Mouse (Mus musculus) adrenal gland, adult 8-10 months (tissue): Measurements from ENCODE around the gene Arid1b. TPM values are rescaled to one million over a fixed set of nuclear protein-coding genes. Genes with fewer than 3 reads are reported as not detected.
A peak's percentile ranks its signal among the peaks of the same experiment; 100 is the strongest.

Source experiments
- DNase-seq: peaks from one replicate; pipeline ENCODE4 v3.0.0; 2022
- total RNA-seq, 4 experiments: library from RNA; stranded (reverse); gene quantifications; 2 replicates each; pipeline ENCODE4 v1.2.4; 2022

Arid1b gene
- total RNA-seq, 4 experiments from 2014 or later = 66.1 to 89.1 (median 73.7) TPM

DNA sequence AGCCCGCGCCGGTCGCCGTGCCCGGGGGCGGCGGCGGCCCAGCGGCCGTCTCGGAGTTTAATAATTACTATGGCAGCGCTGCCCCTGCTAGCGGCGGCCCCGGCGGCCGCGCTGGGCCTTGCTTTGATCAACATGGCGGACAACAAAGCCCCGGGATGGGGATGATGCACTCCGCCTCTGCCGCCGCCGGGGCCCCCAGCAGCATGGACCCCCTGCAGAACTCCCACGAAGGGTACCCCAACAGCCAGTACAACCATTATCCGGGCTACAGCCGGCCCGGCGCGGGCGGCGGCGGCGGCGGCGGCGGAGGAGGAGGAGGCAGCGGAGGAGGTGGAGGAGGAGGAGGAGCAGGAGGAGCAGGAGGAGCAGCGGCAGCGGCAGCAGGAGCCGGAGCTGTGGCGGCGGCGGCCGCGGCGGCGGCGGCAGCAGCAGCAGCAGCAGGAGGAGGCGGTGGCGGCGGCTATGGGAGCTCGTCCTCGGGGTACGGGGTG is 1.5 kb downstream of the Arid1b start:
- peak; percentile 81 for DNase-seq

DNA sequence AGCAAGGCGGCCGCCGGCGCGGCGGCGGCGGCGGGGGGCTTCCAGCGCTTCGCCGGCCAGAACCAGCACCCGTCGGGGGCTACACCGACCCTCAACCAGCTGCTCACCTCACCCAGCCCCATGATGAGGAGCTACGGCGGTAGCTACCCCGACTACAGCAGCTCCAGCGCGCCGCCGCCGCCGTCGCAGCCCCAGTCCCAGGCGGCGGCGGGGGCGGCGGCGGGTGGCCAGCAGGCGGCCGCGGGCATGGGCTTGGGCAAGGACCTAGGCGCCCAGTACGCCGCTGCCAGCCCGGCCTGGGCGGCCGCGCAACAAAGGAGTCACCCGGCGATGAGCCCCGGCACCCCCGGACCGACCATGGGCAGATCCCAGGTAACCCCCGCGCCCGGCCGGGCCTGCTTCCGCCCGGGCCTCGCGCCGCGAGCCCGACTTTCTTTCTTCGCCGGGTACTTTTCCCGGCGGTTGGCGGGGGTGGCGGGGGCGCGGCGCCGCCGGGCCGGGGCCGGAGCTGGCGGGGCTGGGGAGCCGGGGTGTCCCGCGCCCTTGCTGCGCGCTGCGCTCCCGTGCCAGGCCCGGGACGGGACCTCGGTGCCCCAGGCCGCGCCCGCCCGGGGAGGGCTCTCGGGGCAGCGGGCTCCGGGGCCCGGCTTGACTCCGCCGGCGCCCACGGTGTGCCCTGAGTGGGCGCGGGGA is 2.1 kb downstream of the Arid1b start:
- no peak for DNase-seq

DNA sequence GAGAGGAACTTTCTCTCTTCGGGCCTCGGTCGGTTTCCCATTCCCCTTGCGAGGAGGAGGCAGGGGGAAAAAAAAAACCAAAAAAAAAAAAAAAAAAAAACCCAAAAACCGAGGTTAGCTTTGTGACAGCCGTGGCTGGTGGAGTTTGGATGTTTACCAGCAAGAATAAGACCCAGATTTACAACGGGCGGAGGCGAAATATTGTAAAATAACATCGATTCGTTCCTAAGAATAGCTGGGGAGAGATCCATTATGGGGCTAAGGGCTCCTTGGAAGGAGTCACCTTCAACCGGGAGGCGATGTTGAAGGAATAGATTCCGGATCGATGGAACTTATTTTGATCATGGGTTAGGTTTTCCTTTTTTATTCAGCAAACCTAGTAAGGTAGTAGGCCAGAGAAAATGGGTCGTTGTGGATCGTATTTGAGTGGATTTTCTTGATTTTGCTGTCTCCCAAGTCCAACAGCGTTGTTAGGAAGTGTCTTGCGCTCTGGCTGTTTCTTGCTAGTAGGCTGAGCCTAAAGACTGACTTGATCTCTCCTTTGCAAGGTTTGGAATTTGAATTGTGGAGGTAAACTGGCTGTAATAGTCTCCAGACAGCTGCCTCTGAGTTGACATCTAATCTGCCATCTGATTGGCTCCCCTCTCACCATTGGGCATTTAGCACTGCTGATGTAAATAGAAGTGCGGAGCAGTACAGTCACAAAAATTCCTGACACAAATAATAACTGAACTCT is 2.9 kb downstream of the Arid1b start:
- DNase-seq = no peak

DNA sequence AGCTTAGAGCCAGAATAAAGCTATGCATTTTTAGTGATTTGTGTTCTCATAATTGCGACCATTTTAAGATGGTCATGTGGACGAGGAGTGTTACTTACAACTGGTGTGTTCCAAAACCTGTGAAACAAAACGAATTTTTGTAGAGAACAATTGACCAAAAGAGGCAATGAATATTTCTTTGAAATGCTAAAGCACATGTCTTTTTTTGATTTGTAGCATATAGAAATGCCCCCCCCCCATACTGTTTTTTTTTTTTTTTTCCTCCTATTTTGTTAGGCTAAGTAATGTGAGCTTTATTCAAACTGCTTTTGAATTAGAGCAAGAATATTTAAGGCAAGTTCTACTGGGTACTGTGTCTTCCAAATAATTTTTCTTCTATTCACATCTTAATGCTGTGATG is 3.8 kb downstream of the Arid1b start:
- DNase-seq = no peak

DNA sequence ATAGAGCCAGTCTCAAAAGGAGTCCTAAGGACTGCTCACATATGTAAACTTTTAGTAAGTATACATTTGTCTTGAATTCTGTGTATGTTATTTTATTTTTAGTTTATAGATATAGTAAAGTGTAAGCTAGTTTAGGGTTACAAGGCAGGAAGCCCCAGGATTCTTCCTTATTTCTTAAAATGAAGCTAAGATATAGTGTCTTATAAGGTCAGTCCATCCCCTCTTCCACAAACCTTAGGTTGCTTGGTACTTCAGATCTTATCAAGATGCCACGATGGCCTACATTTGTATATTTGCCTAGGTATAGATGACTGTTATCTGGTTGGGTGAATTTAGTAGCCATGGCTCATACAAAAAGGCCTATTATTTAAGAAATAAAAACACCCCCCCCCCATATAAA is 5.1 kb downstream of the Arid1b start:
- DNase-seq = no peak

DNA sequence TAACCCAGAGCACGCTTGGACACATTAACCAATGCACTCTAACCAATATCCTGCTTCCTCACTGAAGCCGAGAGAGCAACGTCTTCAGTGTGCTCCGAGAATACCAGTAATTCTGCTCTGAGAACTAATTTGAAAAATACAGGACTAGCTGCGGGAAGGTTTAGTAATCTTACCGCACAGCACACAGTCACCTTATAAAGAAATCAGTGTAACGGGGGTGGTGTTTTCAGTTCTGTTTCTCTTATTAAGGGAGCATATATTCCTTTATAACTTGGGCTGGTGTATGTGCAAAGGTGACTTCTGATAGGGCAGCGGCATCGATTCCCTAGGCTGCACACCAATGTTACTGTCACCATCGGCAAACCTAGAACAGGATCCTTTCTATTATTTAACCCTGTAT is 5.9 kb downstream of the Arid1b start:
- DNase-seq = no peak

DNA sequence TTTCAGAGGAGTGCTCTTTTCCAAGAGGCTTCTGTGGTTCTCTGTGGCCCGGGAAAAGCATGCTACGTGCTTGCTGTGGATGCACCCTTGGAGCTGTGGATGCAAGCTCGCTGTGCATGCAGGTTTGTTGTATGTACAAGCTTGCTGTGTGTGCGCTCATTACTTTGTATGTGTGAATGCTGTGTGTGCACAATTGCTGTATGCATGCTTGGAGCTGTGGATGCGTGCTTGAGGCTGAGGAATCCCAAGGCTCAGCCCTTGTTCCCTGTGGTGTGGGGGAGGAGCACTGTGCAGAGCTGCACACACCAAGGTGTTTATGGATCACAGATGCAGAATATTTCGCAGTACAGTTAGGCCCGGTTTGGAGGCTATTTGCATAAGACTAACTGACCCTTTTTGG is 6.7 kb downstream of the Arid1b start:
- no peak for DNase-seq

DNA sequence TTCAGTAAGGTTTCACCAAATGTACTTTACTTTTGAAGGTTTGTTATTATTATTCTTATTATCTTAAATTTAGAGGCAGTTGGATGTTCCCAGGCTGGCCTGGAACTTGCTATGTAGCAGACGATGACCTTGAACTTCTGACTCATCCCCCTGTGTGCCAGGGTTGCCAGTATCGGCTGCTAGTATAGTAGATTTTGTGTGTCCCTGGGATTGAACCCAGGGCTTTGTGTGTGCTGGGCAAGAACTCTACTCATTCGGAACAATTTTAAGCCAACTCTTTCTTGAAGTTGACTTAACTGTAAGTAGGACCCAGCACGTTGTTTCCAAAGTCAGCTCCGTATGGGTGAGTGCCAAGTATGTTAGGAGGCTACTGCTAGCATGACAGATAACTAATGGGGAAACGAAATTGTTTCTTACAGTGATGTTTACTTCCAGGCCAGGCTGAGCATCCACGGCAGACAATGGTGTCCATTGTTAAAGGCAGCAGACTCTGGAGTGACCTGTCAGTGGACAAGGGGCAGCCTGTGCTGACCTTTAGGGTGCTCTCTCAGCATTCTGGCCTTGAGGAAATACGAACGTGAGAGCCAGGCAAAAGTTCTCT is 7.5 kb downstream of the Arid1b start:
- DNase-seq = no peak

- no peak for DNase-seq
Measured at GRCm38 (mm10) chr17:5002937-5003508, 8.9 kb downstream of the Arid1b start.

DNA sequence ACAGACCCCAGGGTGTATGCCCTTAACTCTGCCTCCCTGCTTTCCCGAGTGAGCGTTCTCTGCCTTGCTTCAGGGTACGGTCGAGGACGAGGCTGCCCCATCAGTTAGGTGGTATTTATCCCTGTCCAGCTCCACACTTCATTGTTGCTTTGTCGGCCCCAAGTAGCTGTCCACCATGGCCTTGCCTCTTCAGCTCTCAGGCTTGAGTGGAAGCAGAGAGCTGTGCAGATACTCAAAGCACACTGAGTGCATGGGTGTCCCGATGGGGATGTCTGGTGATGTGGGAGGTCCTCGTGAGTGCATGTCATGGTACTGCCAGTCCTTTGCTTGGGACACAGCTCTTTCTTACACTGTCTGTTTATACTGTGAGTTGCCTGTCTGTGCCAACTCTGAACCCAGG is 10.1 kb downstream of the Arid1b start:
- DNase-seq = no peak

DNA sequence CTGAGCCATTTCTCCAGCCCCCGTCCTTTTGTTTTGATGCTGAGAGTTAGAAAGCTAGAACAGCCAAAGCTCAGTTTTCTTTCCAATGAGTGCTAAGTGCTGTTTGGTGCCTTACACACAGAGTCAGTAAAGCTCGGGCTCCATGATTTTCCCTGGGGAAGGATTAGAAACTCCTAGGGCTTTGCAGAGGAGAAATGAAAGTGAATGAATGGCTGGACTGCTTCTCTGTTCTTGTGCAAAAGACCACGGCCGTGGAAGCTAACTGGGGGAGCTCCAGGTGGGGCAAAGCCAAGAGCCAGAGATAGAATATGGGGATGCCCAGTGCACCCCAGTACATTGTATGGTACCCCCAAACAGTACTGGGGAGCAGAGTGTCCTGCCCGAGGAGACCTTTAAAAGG is 10.6 kb downstream of the Arid1b start:
- DNase-seq = no peak

DNA sequence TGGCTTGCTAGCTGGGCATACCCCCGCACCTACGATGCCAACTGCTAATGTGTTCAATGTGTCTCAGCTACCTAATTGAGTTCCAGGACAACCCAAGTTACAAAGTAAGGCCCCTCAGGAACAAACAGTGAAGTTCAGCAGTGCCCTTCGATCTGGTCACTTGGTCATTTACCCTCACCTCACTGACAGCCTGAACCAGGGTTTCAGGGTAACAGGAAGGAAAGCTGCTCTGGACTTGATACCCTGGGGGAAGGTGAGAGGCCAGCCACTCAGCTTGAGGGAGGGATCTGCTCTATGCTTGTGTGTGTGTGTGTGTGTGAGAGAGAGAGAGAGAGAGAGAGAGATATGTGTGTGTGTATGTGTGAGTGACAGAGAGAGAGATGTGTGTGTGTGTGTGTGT is 11.2 kb downstream of the Arid1b start:
- no peak for DNase-seq

GRCm38 (mm10) chr17:5007156-5007658 is 13.1 kb downstream of the Arid1b start:
- DNase-seq = no peak

DNA sequence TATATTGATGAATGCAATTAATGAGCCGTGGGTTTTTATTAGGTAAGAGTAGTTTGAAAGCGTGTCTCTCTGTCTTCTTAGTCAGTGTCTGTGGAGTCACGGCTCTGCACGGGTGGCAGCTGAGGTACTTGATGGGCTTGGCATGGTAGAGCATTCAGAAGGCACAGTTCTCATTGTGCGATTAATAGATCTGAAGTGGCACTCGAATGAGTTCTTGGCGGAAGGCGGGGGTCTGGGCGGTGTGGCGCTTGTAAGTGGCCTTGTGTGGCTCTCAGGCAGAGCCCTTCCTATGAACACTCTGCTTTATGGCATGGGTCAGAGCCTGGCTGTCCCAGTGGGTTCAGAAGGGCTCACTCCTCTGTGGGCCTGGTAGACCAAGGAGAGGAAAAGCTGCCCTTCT is 14.1 kb downstream of the Arid1b start:
- DNase-seq = no peak

- DNase-seq = no peak
Measured at GRCm38 (mm10) chr17:5008761-5009160, 14.6 kb downstream of the Arid1b start.

- DNase-seq = no peak
Measured at GRCm38 (mm10) chr17:5009526-5010260, 15.6 kb downstream of the Arid1b start.

DNA sequence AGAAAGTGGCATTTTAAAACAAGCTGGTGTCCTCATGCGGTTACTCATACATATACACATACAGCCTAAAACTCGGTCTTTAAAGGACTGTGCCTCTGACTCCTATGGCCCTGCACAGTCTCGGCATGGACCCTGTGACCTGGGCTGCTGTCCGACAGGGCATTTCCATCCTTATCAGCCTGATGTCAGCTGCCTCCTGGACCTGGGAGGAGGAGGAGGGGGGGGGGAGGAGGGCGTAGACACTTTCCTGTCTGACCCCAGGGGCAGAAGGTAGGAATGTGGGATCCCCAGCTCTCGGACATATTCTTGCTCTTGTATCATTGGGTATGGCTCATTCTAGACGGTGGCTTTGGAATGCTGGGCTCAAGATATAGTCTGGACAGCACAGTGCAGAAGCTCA is 16.6 kb downstream of the Arid1b start:
- DNase-seq = no peak

DNA sequence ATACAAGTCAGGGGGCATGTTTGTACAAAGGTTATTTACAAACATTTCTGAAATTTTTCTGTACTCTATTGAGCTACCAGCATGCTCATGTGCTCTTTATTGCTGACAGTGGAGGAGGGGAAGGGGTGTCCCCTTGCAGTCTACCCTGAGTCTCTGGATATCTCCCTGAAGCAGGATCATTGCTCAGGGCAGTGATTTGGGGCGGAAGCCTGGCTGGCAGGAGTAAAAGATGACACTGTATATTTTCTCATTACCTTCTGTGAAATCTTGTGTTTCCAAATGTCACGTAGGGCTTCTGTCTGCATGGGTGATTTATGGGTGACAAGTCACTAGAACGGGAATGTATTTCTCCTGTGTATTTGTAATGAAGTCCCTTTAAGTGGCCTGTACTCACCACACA is 18.0 kb downstream of the Arid1b start:
- no peak for DNase-seq

DNA sequence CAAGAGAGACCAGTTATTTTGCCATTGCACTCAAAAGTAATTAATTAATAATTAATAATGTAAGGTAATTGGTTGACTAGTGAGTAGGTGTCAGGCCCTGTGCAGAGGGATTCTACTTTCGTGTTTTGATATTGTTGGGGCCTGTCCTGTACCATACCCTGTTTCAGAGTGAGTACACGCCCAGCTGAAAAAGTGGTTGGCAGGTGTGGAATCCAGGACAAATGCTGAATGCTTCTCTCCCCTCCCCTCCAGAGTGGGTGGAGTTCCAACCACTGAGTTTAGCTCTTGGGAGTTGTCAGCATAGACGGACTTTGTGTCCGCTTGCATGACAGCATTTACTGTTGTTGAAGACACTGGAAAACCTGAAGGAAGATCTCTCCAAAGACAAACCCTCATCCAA is 18.4 kb downstream of the Arid1b start:
- no peak for DNase-seq

- DNase-seq = no peak
Measured at GRCm38 (mm10) chr17:5014327-5014957, 20.3 kb downstream of the Arid1b start.

DNA sequence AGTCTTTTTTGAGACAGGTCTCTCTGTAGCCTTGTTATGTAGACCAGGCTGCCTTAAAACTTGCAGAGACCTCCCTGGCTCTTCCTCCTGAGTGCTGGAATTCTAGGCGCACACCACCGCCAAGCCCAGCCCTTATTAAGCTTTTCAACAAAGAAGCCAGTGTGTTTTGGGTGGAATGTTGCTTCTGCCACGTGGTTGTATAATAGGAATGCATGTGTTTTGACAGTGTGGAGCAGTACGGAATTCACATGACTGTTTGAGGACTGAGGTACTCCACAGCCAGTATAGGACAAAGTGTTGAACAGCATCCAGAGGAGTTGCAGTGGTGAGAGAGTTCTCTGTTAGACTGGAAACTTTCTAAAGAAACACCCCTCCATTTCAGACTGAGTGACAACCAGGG is 22.3 kb downstream of the Arid1b start:
- DNase-seq = no peak

- DNase-seq = no peak
Measured at GRCm38 (mm10) chr17:5017065-5017464, 22.9 kb downstream of the Arid1b start.
